Mouse (Mus musculus): ENCODE data around the gene Ugt2a3. TPM values are rescaled to one million over a fixed set of nuclear protein-coding genes. Genes with fewer than 3 reads are reported as not detected.
"Not testable (repeated sequence)": the region's sequence is repeated elsewhere in the genome, so short reads cannot be mapped to it uniquely, and the experiment has no call there.

Ugt2a3 gene
- not detected for total RNA-seq (2021)
- long read RNA-seq, experiment 1 = 0 reads
- long read RNA-seq, experiment 2 = 0 reads

DNA sequence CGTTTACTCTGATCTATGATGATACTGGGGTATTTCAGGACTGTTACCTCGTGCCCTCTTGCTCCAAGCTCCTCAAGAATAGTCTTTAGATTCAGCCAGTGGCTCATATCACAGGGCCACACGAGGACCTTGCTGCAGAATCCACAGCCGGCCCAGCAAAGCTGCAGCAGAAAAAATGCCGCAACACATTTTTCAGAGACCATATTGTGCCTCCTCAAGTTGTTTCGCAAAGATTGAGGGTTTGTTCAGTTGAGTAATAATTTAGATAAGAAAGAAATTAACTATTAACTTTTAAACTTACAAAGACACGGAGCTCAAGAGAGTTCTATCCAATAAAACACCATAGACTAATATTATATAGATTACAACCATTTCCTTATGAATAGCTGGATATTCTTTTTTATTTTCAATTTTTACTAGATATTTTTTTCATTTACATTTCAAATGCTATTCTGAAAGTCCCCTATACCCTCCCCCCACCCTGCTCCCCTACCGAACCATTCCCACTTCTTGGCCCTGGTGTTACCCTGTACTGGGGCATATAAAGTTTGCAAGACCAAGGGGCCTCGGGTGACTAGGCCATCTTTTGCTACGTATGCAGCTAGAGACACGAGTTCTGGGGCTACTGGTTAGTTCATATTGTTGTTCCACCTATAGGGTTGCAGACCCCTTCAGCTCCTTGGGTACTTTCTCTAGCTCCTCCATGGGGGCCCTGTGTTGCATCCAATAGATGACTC, at the start of gene Ugt2a3:
TSS of gene Ugt2a3 (minus strand) at position 235 of the 737 bp plus-strand sequence.
- DNase-seq = no peak

DNA sequence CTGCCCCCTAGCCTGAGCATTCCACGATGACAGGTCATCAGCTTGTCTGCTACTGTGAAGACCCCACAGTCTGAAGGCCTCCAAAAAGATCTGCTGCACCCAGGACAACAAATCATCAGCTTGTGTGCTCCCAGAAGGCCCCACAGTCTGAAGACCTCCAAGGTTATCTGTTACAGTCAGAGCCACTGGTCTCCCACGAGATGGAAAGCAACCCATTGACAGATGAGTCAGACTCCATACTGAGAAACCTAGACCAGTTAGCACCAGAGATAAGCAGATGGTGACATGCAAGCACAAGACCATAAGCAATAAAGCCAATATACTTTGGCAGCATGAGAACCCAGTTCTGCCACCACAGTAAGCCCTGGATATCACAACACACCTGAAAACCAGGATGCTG, 43.2 kb upstream of the Ugt2a3 start:
- no peak for DNase-seq

DNA sequence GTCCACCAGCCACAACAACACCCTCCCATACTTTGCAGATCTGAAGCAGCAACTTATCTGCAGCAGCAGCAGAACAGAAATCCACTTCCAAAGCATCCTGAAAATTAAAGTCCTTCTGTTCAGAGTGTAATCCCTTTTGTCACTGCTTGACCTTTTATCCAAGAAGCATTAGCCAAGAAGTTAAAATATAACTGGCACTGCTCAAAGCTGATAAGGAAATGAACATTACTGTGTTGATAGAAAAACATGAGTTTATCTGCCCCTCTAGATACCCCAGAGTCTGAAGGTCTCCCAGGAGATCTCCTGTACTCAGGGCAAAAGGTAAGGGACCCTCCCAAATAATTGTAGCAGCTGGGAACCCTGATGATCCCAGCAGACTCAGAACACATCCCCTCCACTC, 42.8 kb upstream of the Ugt2a3 start:
- DNase-seq = no peak

GRCm38 (mm10) chr5:87375874-87376383, 38.9 kb upstream of the Ugt2a3 start:
- DNase-seq = no peak

- DNase-seq = no peak
Observed at GRCm38 (mm10) chr5:87373502-87373863, 36.5 kb upstream of the Ugt2a3 start.

GRCm38 (mm10) chr5:87372788-87373501, 36.0 kb upstream of the Ugt2a3 start:
- not testable (repeated sequence) for DNase-seq

- no peak for DNase-seq
Observed at GRCm38 (mm10) chr5:87350350-87350749, 13.4 kb upstream of the Ugt2a3 start.

GRCm38 (mm10) chr5:87349150-87349549, 12.2 kb upstream of the Ugt2a3 start:
- DNase-seq = not testable (repeated sequence)

DNA sequence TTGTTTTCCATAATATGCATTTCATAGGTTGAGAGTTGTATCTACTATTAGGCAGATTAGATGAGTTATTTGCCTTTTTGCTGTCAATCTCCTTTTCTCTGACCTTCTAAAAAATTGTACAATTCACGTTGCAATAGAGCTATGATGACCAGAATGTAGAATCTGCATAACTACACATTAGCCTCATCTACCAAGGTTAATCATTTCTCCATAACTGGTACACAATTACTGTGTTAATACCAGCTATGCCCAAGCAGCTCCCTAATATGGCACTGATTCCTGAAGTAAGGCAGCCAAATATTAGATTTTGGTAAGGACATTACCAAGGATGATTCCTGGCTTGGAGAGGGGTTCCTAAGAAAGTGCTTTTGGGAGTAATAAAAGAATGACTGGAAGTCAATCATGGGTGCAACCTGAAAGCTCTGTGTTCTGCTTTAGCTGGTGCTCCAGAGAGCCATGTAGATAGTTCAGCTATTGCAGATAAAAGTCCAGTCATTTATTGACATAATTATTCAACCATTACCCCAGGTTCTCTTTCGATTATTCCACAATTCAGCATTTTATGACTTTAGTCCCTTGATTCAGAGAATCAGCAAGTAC, 10.6 kb upstream of the Ugt2a3 start:
- not testable (repeated sequence) for DNase-seq

- DNase-seq = no peak
Observed at GRCm38 (mm10) chr5:87340461-87340860, 3.5 kb upstream of the Ugt2a3 start.

- DNase-seq = no peak
Observed at GRCm38 (mm10) chr5:87335199-87335598, 1.8 kb downstream of the Ugt2a3 start.

GRCm38 (mm10) chr5:87333584-87333983, 3.4 kb downstream of the Ugt2a3 start:
- DNase-seq = no peak

GRCm38 (mm10) chr5:87311392-87311791, 25.6 kb downstream of the Ugt2a3 start:
- no peak for DNase-seq

DNA sequence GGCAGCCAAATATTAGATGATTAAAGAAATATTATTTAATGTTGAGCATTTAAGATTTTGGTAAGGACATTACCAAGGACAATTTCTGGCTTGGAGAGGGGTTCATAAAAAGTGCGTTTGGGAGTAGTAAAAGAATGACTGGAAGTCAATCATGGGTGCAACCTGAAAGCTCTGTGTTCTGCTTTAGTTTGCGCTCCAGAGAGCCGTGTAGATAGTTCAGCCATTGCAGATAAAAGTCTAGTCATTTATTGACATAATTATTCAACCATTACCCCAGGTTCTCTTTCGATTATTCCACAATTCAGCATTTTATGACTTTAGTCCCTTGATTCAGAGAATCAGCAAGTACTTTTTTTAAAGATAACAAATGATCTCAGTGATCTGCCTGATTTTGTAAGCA, 50.8 kb downstream of the Ugt2a3 start:
- DNase-seq = not testable (repeated sequence)

DNA sequence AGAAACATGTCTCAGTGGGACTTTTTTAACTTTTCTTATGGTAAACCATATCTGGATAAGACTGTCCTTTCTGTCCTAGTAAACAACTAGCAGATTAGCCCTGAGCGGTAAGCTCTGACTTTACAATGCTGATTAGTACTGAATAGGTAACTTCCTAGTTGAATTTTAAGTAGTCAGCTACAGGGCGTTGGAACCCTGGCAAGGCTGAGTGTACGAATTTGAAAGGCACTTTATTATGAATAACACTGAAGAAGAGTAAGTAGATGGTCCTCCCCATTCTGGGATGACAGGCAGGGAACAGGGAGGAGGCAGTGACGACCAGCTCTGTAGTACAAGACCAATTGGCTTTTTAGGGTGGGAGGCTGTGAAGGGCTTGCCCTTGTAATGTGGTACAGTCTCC, 61.0 kb downstream of the Ugt2a3 start:
- DNase-seq = not testable (repeated sequence)

GRCm38 (mm10) chr5:87275581-87275980, 61.4 kb downstream of the Ugt2a3 start:
- DNase-seq = no peak

Other genes with a start within 250 kb of the Ugt2a3 start
- not detected for gene Ugt2b36, start 244.6 kb downstream of the Ugt2a3 start, total RNA-seq (2021)
- not detected for gene Ugt2b5, start 196.9 kb downstream of the Ugt2a3 start, total RNA-seq (2021)
- not detected for gene Ugt2b37, start 82.4 kb downstream of the Ugt2a3 start, total RNA-seq (2021)
- gene Ugt2b38, start 87.0 kb upstream of the Ugt2a3 start, total RNA-seq (2021) = not detected
- gene Ugt2a2, start 145.1 kb upstream of the Ugt2a3 start, total RNA-seq (2021) = not detected
- gene Gm43638, start 149.6 kb upstream of the Ugt2a3 start, total RNA-seq (2021) = not detected
- not detected for gene Ugt2a1, start 153.7 kb upstream of the Ugt2a3 start, total RNA-seq (2021)
- gene Sult1b1, start 201.0 kb upstream of the Ugt2a3 start, total RNA-seq (2021) = not detected
- gene Sult1d1, start 231.8 kb upstream of the Ugt2a3 start, total RNA-seq (2021) = under 1 TPM in 1 of 2 experiments, not detected in 1; 0.32 TPM

Measured in gastrocnemius, postnatal 10 days (tissue).